Mouse (Mus musculus): ENCODE data around the gene Bcl9.

DNA sequence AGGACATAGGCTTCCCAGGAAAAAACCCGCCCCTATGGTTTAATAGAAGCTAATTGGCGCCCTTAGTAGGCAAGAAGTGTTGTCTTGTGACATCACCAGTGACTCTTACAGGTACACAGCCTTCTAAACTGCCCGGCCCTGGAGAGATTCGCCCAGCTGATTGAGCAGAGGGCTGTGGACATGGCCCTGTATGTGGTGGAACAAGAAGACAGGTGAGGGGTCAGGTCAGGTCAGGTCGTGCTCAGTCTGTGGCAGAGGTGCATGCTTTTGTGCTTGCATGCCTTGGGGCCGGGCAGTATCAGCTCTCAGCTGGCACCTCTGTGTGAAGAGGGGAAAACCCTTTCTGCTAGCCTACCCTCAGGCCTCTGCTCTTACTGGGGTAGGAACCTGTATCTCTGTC is 126.2 kb downstream of the Bcl9 start:
- TF ChIP-seq POLR2A (IDR thresholded peaks at IDR 0.05; ENCODE audit: insufficient read depth, low read depth, low read length) (no peak), CTCF (IDR thresholded peaks at IDR 0.05) (no peak)

Data from heart, adult 2 months (tissue).